Mouse (Mus musculus) naive thymus-derived CD4-positive, alpha-beta T cell, adult 2 months (primary cell): ENCODE measurements at regions not wholly inside any gene's neighbourhood (a gene's known extent, or its start where the extent isn't known, plus 50 kb on each side); places are given as distances from the start of the nearest gene placed in this dataset.

ENCODE experiments used
- DNase-seq: peaks from one replicate; pipeline ENCODE4 v3.0.0-alpha.2; 2011; ENCODE audit warnings: low read depth

- DNase-seq: peak; percentile 40
Measured at GRCm38 (mm10) chr1:189085245-189085644, 77.6 kb upstream of the Kctd3 start.

GRCm38 (mm10) chr1:189081267-189081666 lies 73.6 kb upstream of the Kctd3 start:
- no peak for DNase-seq

DNA sequence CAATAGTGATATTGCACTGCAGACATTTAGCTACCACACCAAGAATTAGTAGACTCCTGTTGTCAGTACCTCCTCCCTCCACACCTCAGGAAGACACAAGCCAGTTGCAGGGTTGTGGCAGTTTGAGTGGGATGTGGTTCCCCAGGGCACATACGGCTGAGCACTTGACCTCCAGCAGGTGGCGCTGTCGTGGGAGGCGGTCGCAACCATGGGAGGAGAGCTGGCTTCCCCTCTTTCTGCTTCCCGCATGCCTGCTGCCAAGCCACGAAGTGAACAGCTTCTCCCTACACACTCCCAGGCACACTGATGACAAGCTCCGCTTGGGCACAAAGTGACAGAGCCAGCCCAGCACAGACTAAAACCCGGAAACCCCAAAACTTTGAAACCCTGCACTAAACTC lies 73.2 kb upstream of the Kctd3 start:
- peak; percentile 4 for DNase-seq

DNA sequence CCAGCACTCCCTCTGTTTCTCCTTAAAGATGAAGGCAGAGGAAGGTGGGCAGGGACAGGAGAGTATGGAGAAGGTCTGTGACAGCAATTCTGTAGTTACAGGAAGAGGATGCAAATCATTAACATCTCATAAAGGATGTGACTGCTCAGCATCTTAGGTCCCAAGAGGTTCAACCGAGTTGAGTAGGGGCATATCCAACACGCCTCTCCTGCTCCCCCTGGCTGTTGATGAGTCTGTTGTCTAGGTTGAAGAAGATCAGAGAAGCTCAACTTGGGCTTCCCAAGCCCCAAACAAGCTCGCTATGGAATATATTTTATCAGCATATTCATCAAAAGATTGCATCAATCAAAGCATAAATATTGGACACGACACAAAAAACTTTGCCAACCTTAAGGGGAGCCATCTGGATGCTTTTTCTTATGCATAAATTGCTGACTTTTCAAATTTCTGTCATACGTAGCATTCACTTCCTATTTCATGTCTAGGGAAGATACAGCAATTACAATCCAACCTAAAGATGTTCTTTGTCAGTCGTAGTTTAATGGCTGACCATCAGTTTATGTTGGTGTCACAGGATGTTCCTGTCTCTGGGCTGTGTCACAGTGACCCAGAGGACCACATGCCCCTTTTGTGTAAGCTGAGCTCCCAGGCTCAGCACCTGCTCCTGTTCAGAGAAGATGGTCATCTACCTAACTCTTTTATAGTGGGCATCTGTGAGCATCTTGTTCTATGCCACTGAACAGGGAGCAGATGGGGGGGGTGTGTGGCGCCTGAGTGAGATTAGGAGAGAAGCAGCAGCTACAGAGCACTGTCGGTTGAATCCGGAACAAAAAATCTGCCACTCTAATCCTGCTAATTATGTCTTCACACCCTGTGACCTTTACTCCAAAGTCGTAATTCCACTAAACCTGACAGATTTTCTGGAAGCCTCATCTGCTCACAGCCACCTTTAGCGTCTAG lies 72.1 kb upstream of the Kctd3 start:
- no peak for DNase-seq

DNA sequence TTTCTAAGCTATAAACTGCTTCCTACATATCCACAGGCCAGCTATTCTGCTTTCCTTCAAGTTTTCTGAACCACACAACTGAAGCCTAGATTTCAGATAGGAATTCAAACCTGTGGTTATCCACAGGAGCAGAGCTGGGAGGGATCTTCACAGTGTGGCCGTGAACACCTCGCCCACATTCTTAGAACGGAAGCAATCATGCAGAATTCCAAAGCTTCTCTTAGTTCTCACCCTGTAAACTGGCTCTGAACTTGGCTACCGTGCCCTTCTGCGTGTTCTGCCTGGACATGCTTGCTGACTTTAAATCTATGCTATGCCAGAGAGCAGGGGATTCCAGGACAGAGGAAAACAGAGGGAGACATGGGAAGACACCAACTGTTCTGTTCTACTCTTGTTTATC lies 70.2 kb upstream of the Kctd3 start:
- DNase-seq: no peak

GRCm38 (mm10) chr1:189076276-189076675 lies 68.6 kb upstream of the Kctd3 start:
- DNase-seq: no peak

DNA sequence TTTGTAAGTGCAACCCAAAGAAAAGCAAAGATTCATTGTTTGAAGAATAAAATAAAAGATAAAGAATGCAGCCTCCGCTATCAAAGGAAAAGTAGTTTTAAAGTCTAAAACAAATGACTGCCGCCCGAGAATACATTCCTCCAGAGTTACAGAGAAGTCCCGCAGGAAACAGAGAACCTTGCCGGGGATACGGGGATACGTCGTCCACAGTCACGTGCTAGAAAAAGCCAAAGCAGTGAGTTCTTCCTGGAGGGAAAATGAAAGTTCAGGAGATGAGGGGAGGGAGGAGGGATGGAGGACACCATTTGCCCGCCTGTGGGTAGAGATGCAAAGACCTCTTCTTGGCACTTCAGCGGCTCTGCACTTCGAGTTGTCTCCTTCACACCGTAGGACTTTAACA lies 68.0 kb upstream of the Kctd3 start:
- DNase-seq: no peak

DNA sequence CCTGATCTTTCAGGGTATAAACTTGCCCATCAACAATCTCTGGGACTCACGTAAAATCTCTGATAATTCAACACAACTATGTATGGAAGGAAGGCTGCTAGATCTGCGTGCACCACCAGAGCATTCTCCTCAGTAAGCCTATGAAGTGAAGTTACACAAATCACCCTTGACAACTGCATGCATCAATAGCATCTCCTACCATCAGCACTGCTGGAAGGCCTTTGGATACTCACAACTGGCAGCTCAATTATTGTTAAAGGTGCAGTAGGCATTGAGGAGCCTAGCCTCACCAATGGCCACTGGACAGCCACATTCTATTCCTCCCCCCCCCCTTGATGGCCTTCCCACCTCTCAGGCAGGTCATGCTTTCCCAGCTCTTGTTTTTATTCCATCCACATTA lies 64.9 kb upstream of the Kctd3 start:
- no peak for DNase-seq

DNA sequence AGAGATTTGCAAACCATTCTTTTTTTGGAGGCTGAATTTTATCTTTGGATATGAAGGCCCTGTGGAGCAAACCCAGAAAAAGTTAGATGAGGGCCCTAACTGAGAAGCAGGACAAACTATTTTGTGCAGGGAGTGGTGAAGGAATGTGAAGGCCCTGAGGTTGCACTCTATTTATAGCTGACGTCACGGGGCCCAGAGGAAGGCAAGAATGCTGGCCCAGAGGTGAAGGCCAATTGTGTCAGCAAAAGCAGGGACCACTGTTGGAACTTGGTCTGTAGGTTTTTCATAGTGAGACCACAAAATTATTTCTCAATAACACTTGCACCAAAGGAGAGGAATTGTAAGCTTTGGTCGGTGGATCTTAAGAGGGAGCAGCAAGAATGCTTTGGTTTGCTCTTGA lies 60.6 kb upstream of the Kctd3 start:
- DNase-seq: no peak

DNA sequence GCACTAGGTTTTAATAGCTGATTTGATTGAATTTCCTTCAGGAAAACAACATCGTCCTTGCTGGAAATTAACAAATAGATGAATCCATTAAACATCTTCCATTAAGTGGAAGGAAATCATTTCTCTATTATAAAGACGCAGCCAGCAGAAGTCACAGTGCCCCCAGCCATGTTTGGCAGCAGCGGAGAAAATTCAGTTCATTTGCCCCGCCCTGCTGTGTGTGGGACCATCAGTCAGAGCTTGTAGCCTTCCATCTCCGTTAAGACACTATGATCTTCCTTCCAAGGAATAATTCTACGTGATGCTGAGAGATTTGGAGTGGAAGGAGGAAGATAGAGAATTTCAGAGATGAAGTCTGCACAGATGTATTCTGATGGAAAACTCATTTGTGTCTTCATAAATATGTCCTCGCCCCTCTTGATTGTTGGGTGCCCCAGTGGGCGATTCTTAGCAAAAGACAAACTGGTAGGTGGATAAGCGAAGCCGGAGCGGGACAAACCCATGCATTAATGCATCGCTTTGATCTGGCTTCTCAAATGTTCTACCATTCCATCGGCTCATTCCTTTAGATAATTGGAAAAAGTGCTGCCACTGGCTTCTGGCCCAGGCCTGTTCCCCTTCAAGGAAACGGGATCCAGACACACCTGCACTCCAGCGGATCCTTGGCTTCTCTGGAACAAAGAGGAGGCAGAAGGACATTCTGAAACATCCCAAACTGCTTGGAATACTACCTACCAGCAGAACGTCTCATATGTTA lies 59.7 kb upstream of the Kctd3 start:
- no peak for DNase-seq

- no peak for DNase-seq
Measured at GRCm38 (mm10) chr1:189066446-189067151, 59.0 kb upstream of the Kctd3 start.

GRCm38 (mm10) chr1:189065152-189065910 lies 57.7 kb upstream of the Kctd3 start:
- no peak for DNase-seq

GRCm38 (mm10) chr1:189064629-189065028 lies 57.0 kb upstream of the Kctd3 start:
- DNase-seq: no peak

DNA sequence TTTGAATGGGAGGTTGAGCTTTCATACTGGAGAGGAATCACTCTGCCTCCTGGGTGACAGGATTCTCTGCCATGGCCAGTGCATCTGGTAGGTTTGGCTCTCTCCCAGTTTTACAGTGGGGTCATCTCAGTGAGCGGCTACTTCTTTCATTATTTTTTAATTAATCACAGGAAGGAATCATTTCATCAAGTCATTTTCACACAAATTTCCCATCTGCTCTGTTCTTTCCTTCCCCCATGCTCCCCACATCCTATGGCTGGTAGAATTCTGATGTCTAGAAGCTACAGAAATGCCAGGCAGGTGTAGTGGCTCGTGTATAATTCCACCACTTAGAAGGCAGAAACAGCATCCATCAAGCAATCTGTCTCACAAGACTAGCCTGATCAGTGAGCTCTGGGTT lies 56.1 kb upstream of the Kctd3 start:
- no peak for DNase-seq

DNA sequence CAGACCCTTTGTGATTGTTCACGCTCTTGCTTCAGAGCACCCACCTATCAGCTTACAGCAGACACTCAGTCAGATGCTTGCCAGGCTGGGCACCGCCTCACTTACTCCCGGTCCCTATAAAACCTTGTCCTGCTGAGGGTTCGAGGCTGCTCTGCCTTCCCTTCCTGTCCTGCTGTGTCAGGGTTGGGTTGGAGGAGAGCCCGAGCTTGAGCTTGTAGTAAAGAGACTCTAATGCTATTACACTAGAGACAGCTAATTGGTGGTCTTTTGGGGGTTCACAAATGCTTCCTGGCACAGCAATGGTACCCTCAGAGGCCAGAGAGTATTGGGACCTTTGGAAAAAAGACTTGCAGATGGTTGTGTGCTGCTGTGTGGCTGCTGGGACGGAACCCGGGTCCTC lies 55.6 kb upstream of the Kctd3 start:
- no peak for DNase-seq
